Mouse (Mus musculus) testis, adult 2 months (tissue): ENCODE measurements around the gene Frmpd3.

Source experiments
- CTCF ChIP-seq: fragments of 200-500 bp; IDR thresholded peaks from 2 replicates; pipeline ENCODE4 v1.5.1; 2012; ENCODE audit warnings: low read depth, mild to moderate bottlenecking, inconsistent platforms, low read length, moderate library complexity; ENCODE audit not compliant: control insufficient read depth, insufficient read depth, insufficient replicate concordance
- POLR2A ChIP-seq: fragments of 200-500 bp; IDR thresholded peaks from 2 replicates; pipeline ENCODE4 v1.6.1; 2012; ENCODE audit warnings: low read depth, mild to moderate bottlenecking, inconsistent platforms, low read length, moderate library complexity; ENCODE audit not compliant: control insufficient read depth

DNA sequence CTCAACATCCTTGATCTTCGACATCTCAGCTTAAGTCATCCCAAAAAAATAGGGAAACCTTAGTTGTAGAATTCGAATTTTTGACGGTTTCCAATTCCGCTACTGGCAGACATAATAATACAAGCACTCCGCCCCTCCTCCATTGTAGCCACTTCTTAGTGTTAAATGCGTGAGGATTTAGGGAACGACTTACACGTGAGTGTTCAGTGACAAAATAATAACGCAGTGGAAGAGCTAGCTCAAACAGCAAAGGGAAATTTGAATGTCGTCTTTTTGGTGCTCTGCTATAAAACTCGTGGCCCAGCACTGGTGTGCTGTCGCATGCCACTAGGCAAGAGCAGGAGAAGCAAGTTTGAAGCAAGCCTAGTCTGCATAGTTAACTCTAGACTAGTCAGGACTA lies 115.4 kb downstream of the Frmpd3 start:
- TF ChIP-seq POLR2A (no peak), CTCF (no peak)
